Mouse (Mus musculus): ENCODE results near the gene 1700123K08Rik.

DNA sequence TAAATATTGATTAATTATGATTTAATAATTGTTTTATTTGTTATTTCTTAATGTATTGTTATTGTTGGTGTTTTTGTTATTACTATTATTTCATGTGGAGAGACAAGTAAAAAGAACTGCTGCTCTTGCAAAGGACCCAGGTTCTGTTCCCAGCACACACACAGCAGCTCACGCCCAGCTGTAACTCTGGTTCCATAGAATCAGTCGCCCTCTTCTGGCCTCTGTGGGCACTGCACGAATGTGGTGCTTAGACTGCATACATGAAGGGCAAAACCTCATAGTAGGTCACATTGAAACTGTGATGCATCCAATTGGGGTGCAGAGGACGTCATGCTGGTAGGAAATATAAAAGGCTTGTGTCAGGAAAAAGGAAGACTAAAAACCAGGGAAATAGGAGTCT, 7.1 kb upstream of the 1700123K08Rik start:
- TF ChIP-seq POLR2A (IDR thresholded peaks at IDR 0.05; ENCODE audit: insufficient read depth, low read length) (no peak), CTCF (IDR thresholded peaks at IDR 0.05; ENCODE audit: low read depth, low read length) (peak; percentile 72), EP300 (IDR thresholded peaks at IDR 0.05; ENCODE audit: insufficient read depth, low read depth, low read length) (no peak)
